Mouse (Mus musculus) testis, adult 2 months (tissue): Measurements from ENCODE around the gene Ptpre.
"Not testable (repeated sequence)": the region's sequence is repeated elsewhere in the genome, so short reads cannot be mapped to it uniquely, and the experiment has no call there.

Source experiments
- CTCF ChIP-seq: fragments of 200-500 bp; IDR thresholded peaks from 2 replicates; pipeline ENCODE4 v1.5.1; 2012; ENCODE audit warnings: low read depth, mild to moderate bottlenecking, inconsistent platforms, low read length, moderate library complexity; ENCODE audit not compliant: control insufficient read depth, insufficient read depth, insufficient replicate concordance
- POLR2A ChIP-seq: fragments of 200-500 bp; IDR thresholded peaks from 2 replicates; pipeline ENCODE4 v1.6.1; 2012; ENCODE audit warnings: low read depth, mild to moderate bottlenecking, inconsistent platforms, low read length, moderate library complexity; ENCODE audit not compliant: control insufficient read depth

DNA sequence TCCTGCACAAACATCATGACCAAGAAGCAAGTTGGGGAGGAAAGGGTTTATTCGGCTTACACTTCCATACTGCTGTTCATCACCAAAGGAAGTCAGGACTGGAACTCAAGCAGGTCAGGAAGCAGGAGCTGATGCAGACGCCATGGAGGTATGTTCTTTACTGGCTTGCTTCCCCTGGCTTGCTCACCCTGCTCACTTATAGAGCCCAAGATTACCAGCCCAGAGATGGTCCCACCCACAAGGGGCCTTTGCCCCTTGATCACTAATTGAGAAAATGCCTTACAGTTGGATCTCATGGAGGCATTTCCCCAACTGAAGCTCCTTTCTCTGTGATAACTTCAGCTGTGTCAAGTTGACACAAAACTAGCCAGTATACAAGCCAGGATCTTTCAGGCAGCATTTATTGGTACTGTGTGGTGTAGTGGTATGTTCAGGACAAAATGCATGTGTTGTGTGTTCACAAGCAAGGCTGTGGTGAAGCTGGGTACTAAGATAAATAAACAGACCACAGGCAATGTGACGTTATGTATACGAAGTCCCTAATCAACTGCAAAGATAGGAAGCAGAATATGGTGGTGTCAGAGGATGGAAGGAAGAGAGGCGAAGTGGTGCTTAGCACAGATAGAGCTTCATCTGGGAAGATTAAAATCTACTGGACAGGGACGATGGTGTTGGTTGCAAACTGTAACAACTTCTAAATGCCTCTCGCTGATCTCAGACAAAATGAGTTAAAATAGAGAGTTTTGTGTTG, 38.2 kb downstream of the Ptpre start:
- not testable (repeated sequence) for TF ChIP-seq CTCF, POLR2A
